Mouse (Mus musculus): ENCODE measurements around the gene Pgf. TPM values are rescaled to one million over a fixed set of nuclear protein-coding genes. Genes with fewer than 3 reads are reported as not detected.

The Pgf gene
- polyA plus RNA-seq (2012; rRNA removed; ENCODE audit: low replicate concordance): 2.6 and 4.5 TPM in 2 replicates

DNA sequence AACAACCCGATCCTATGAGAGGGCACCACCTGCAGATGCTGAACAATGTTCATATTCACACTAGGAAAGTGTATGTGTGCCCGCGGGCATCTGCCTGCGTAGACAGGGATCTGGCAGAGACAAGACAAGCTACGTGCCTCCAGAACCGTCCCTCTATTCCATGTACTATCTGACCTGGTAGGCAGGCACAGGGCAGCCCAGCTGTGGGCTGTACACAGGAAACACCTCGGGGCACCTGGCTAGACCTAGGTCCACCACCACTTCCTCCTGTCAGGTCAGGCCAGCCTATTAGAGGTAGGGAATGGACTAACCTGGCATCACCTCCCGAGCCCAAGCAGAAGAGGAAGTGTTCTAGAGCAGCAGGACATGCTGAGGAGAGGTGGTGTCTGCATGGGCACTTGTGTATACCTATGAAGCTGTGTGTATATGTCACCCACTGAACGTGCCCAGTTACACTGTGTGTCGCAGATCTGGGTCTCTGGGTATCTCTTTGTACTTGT lies at the start of gene Pgf:
TSS of gene Pgf (minus strand) at position 51 of the 500 bp plus-strand sequence.

GRCm38 (mm10) chr12:85219236-85219904 lies 41.8 kb upstream of the Pgf start, which contains the start of gene Eif2b2:
TSS of gene Eif2b2 (plus strand) at chr12:85219481.

DNA sequence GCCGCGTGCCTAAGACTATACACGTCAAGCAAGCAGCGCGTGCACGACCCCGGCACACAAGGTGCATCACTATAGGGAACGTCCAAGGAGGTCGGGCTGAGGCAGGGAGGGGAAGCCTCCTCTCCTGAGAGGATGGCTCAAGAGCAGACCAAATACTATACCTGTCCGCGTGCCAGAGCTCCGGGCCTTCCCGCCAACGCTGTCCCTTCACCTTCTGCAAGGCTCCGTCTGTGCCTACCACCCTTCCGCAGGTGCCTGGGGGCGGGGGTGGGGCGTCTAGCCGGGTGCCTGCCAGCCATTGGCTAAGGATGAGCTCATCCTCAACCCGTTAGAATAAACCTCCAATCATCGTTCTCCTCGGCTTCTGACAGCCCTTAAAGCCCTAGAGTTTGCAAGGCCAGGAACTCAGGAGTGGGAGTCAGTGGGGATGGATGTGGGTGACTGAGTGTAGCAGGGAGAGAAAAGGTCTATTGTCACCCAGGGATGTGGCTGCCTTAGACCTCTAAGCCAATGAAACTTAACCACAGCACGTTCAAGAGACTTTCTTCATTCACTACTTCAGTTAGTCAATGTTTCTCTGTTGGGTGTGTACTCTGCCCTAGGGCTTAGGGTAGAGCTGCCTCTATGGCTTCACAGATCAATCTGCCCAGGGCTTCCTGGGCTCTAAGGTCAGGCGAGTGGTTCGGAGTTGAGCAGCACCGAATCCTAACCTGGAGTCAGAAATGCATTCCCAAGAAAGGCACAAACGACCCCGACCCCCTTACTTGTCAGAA lies 26.4 kb downstream of the Pgf start, which contains the start of gene Rps6kl1:
TSS of gene Rps6kl1 (minus strand) at position 263 of the 773 bp plus-strand sequence.

Other genes with a start within 250 kb of the Pgf start
- gene Fcf1, start 206.9 kb downstream of the Pgf start, polyA plus RNA-seq (2012; rRNA removed; ENCODE audit: low replicate concordance): 24.6 and 67.8 TPM in 2 replicates
- 26.1 and 41.4 TPM in 2 replicates for gene Arel1, start 206.9 kb downstream of the Pgf start, polyA plus RNA-seq (2012; rRNA removed; ENCODE audit: low replicate concordance)
- gene Ylpm1, start 181.5 kb downstream of the Pgf start, polyA plus RNA-seq (2012; rRNA removed; ENCODE audit: low replicate concordance): 10.8 and 16.1 TPM in 2 replicates
- gene Prox2, start 67.0 kb downstream of the Pgf start, polyA plus RNA-seq (2012; rRNA removed; ENCODE audit: low replicate concordance): 3.6 and 4.1 TPM in 2 replicates
- 115 and 212 TPM in 2 replicates for gene Dlst, start 67.0 kb downstream of the Pgf start, polyA plus RNA-seq (2012; rRNA removed; ENCODE audit: low replicate concordance)
- gene Rps6kl1, start 26.5 kb downstream of the Pgf start, polyA plus RNA-seq (2012; rRNA removed; ENCODE audit: low replicate concordance): 2.2 and 2.7 TPM in 2 replicates
- gene Eif2b2, start 41.7 kb upstream of the Pgf start, polyA plus RNA-seq (2012; rRNA removed; ENCODE audit: low replicate concordance): 92.9 and 109 TPM in 2 replicates
- gene Mlh3, start 92.8 kb upstream of the Pgf start, polyA plus RNA-seq (2012; rRNA removed; ENCODE audit: low replicate concordance): 3.1 and 5.8 TPM in 2 replicates
- 5.3 and 7.1 TPM in 2 replicates for gene Acyp1, start 110.6 kb upstream of the Pgf start, polyA plus RNA-seq (2012; rRNA removed; ENCODE audit: low replicate concordance)
- 0.18 and 0.46 TPM in 2 replicates for gene Zc2hc1c, start 110.8 kb upstream of the Pgf start, polyA plus RNA-seq (2012; rRNA removed; ENCODE audit: low replicate concordance)
- 26.1 and 36.5 TPM in 2 replicates for gene Nek9, start 161.6 kb upstream of the Pgf start, polyA plus RNA-seq (2012; rRNA removed; ENCODE audit: low replicate concordance)
- 191 and 335 TPM in 2 replicates for gene Tmed10, start 197.1 kb upstream of the Pgf start, polyA plus RNA-seq (2012; rRNA removed; ENCODE audit: low replicate concordance)